Mouse (Mus musculus) megakaryocyte, embryonic 14.5 days (primary cell): ENCODE data around the gene Apoc2.

Source experiments
- FLI1 ChIP-seq: IDR thresholded peaks from 2 replicates; pipeline ENCODE4 v1.6.1; 2012; ENCODE audit warnings: low read length, inconsistent platforms, mixed read lengths
- GATA1 ChIP-seq: IDR thresholded peaks from 3 replicates; pipeline ENCODE4 v1.6.1; 2012; ENCODE audit warnings: mixed read lengths, low read length, inconsistent platforms, borderline replicate concordance

GRCm38 (mm10) chr7:19628192-19628535 lies 49.6 kb downstream of the Apoc2 start:
- TF ChIP-seq GATA1 (no peak), FLI1 (no peak)
